Mouse (Mus musculus): ENCODE data around the gene Abtb2. TPM values are rescaled to one million over a fixed set of nuclear protein-coding genes. Genes with fewer than 3 reads are reported as not detected.
A peak's percentile ranks its signal among the peaks of the same experiment; 100 is the strongest.

Abtb2 gene
- polyA plus RNA-seq, 2 experiments from 2014 or later: 9.0 to 10.9 TPM

DNA sequence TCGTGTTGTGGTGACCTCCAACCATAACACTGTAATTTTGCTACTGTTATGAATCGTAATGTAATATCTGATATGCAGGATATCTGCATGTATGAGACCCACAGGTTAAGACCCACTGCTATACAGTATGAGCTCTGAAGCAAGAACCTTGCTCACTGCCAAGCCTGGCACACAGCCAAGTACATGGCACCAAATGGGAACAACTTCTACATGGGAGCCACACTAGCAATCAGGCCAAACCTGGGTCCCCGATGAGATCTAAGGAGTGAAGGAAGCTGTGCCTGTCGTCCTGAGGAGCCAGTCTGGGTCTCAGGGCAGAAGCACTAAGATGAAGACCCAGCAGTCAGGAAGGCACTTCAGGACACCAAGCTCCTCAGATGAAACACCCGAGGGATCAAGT, 179.4 kb downstream of the Abtb2 start:
- no peak for ATAC-seq

DNA sequence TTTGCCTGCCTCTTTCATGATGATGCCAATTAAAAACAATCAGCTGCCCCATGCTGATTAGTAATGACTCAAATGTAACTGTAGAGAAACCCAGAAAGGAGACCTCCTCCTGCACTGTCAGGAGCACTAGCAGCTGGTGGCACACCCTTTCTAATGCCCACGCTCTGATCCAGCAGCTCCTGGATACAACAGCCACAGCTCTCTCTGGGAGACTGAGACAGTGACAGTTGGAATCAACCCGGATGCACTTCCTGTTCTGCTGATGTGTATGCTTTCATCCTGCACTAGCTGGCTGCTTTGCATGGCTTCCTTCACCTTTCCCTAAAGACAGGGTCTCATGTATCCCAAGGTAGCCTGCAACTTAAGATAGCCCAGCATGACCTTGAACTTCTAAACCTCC, 180.0 kb downstream of the Abtb2 start:
- no peak for ATAC-seq

DNA sequence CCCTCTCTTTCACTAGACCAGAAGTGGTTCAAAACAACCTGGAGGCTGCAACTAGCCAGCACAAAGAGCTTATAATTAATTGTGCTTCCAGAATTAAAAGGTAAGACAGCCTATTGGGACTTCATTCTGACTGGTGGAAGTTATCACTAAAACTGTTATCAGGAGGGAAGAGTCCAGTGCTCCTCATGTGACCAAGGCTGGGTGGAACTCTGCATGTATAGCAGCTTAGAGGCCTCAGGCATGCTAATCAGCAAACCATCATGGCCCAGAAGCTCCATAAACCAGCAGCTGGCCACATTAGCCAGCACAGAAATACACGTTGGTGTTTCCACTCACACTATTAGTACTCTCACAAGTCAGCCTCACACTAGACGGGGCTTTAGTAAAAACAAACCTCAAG, 180.7 kb downstream of the Abtb2 start:
- ATAC-seq: no peak

DNA sequence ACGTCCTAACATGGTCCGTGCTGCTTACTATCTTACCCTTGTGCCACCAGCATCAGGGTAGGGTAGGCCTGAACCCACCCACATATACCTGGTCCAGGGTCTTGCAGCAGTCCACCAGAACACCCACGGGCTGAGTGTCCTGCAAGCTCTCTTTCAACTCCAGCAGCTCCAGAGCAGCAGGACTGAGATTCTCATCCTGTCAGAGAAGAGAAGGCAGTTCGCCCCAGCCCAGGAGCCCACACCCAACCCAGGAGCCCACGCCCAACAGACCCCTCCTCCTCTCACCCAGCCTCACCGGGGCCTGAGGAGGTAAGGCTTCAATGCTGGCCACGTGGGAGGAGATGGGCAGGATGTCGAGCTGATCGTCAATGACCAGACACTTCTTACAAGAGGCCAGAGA, 181.8 kb downstream of the Abtb2 start:
- no peak for ATAC-seq

DNA sequence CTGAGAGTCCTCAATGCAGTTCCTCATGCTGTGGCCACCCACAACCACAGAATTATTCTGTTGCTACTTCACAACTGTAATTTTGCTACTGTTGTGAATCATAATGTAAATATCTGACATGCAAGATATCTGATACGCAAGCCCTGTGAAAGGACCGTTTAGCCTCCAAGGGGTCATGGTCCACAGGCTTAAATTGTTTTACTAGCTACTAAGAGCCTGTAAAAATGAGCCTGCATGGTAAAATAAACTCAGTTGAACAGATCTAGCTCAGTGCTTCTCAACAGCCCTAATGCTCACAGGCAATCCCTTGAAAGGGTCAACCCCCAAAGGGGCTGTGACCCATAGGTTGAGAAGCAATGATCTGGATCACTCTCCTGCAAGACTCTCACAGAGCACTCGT, 183.0 kb downstream of the Abtb2 start:
- ATAC-seq: no peak

DNA sequence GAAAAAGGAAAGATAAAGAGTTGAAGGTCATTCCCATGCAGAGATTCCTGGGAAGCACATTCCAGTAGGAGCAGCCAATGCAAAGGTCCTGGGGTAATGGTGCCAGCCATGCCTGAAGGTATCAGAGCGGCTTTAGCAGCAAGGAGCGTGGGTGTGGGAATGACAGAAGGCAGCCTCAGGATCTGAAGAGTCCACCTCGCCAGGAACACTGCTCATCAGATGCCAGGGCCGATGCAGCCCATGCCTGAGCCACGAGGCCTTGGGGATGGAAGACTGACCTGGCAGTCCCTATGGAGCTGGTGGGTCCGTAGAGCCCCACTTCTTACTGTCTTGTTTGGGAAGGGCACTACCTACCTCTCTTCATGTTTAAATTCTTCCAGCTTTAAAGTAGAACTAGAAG, 185.7 kb downstream of the Abtb2 start:
- no peak for ATAC-seq

DNA sequence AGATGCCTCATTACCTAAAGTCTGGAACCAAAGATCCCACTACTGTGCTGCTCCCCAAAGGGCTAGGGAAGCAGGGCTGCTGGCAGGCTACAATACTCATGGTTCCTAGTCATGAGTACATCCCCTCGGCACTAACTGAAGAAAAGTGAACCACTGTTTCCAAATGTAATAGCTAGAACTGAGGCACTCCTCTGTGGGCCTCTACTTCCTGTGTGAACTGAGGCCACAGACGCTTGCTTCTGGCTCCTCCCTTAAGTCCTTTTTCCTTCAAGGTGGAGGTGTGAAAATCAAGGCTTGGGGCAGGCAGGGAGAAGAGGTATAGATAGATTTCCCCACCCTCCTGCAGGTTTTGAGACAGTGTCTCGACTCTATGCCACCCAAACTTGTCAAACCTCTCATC, 188.5 kb downstream of the Abtb2 start:
- peak; percentile 89 for ATAC-seq

DNA sequence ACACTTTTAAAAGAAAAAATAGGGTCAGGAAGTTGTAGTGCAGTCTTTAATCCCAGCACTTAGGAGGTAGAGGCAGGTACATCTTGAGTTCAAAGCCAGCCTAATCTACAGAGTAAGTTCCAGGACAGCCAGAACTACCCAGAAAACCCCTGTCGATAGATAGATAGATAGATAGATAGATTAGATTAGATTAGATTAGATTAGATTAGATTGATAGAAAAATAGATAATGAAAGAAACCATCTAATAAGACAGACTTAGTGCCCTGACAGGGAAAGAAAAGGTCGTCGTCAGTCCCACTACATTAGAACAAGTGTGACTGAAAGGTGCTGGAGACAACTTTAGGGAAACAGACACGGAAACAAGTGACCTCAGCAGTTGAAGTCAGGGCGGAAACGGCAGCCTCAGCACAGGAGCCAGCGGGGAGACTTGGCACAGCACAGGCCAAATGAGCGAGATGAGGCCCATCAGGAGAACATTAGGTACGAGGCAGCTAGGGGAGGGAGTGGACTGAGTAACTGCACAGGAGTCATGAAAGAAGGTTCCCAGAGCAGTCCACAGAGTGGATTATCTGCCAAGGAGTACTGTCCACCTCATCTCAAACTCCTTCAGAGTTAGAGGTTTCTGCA, 189.5 kb downstream of the Abtb2 start:
- no peak for ATAC-seq

DNA sequence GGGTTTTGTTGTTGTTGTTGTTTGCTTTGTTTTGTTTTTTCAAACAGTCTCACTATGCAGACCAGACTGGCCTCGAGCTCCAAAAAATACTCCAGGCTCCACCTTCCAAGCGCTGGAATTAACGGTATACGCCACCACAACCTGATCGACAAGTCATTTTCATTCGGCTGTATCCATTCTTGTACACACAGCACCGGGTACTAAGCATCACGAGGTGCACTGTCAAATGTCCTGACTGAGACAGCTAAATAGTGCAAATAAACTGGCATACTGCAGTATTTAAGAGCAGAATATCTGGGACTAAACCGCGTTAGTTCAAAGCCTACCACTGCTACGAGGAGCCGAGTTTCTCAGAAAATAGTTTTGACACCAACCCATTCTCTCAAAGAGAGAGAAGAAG, 194.3 kb downstream of the Abtb2 start:
- ATAC-seq: no peak

DNA sequence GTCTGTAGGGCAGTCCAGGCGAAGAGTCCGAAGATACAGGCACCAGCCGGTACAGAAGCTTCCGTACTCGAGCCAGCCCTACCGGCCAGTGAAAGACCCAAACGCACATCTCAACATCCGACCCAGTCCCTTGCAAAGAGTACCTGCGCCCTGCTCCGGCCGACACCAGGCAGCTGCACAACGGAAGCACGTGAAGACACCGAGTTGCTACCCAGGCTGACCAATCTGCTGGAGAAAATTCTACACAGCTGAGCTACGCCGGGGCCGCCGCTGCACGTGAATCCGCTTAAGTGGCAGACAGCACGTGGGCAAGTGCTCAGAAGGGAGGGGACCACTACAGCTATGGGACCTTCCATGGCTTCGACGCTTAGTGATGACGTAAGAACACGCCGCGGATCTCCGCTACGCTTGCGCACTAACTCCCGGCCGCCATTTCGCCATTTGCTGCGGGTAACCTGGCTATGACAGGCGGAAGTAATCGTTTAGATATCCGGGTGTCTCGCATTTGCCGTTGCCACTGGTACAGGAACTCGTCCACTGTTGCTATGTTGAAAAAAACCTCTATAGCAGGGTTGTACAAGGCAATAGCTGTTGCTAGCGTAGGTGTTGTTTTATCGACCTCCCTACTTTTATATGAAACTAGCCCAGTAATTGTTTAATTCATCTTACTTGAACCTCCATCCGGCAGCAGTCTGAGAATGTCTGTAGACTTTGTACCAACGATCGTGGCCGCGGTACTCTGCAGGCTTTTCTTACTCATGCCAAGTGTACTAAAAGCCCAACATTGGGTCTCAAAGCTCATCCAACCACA, 195.0 kb downstream of the Abtb2 start, which contains the start of gene Nat10:
Gene Nat10, minus strand, starts transcription at position 365 of the 811 bp plus-strand sequence.
- peak; percentile 93 for ATAC-seq

DNA sequence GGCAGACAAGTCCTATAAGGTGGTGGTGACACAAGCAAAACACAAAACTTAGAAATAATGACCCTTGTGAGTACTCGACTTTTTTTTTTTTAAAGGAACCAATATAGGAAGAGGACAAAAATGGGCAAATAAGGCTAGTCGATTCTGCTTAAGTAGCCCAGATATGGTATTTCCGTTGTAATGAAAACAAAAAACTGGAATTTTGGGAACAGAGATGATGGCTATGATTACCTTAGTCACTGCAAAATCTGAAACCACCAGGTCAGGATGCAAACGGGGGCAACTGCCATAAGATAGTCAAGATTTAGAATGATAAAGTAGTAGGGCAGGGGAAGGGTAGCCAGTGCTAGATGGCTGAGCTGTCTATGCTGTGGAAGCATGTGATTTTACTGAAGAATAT, 195.9 kb downstream of the Abtb2 start:
- no peak for ATAC-seq

DNA sequence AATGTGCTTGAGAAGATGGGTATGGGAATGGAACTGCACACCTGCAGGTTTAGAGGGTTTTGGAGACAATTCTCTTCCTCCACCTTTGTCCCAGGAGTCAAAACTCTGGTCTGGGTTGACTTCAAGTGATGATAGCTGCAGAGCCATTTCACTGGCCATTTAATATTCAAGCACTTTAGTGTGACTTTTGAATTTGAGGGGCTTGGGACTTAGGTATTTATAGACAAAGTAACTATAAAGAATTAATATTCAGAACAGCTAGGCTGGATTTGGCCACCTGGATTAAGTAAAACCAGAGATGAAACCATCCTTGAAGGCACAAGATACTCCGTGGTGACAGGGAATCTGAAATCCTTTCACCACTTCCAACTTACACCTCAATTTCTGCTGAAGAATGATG, 196.4 kb downstream of the Abtb2 start:
- no peak for ATAC-seq

Other genes with a start within 250 kb of the Abtb2 start
- not detected for gene Elf5, start 154.6 kb upstream of the Abtb2 start, polyA plus RNA-seq (2017; shearing (Covaris generic))
- gene Cat, start 81.2 kb upstream of the Abtb2 start, polyA plus RNA-seq (2017; shearing (Covaris generic)): 100 to 1,000 TPM; 104 to 110 TPM
- 10 to 100 TPM; 26.3 to 28.3 TPM for gene Nat10, start 195.0 kb downstream of the Abtb2 start, polyA plus RNA-seq (2017; shearing (Covaris generic))
- gene Caprin1, start 231.3 kb downstream of the Abtb2 start, polyA plus RNA-seq (2017; shearing (Covaris generic)): 100 to 1,000 TPM; 110 to 112 TPM

Data from activated CD4-positive, CD25-positive, alpha-beta regulatory T cell, adult 4 months (primary cell).